8 mouse cellular contexts compared by ENCODE assay signal in genomic region chr8:72305210-72305905, GRCm38 (mm10). TPM values are rescaled to one million over a fixed set of nuclear protein-coding genes. Genes with fewer than 3 reads are reported as not detected.
DNase-seq lines count a peak whose midpoint lies in the region; ATAC-seq and TF ChIP-seq lines count a peak whose summit lies in the region.
"Had no signal": no experiment of that assay in that cellular context is flagged by ENCODE, and none has a peak within 500 bp of the region (broad histone marks: within the 10 kb centered on the region; RNA-seq: fewer than 3 reads in every experiment).

Gene Gm10282 (minus strand): TSS chr8:72305260.

- H3K9me3 ChIP-seq in liver, embryonic 12.5 days (replicated peaks): no peaks in the 10 kb centered on the region
- no peaks in the 10 kb centered on the region for H3K9me3 ChIP-seq in liver, postnatal 0 days (ENCODE audit: low read length)
- no peaks in the 10 kb centered on the region for H3K9me3 ChIP-seq in heart, embryonic 14.5 days (ENCODE audit: control insufficient read depth, low read length)
- H3K9me3 ChIP-seq in midbrain, embryonic 14.5 days (ENCODE audit: control insufficient read depth, low read length): no peaks in the 10 kb centered on the region

- WGBS in liver, embryonic 12.5 days (ENCODE audit: insufficient replicate concordance): 58% methylated on average over 16 of the region's 16 CpGs
- WGBS in liver, postnatal 0 days (ENCODE audit: insufficient replicate concordance): 81% methylated on average over 14 of the region's 16 CpGs
- WGBS in heart, embryonic 14.5 days: 70% methylated on average over 15 of the region's 16 CpGs
- 73% methylated on average over 16 of the region's 16 CpGs for WGBS in midbrain, embryonic 14.5 days

- no peaks in the 10 kb centered on the region for H3K36me3 ChIP-seq in liver, embryonic 12.5 days
- H3K36me3 ChIP-seq in liver, postnatal 0 days (replicated peaks; ENCODE audit: insufficient read depth, low read length): no peaks in the 10 kb centered on the region
- no peaks in the 10 kb centered on the region for H3K36me3 ChIP-seq in heart, embryonic 14.5 days (ENCODE audit: control insufficient read depth, insufficient read depth, low read length)
- H3K36me3 ChIP-seq in midbrain, embryonic 14.5 days (ENCODE audit: control insufficient read depth, insufficient read depth, low read length): no peaks in the 10 kb centered on the region

- no peak within 1 kb of the TSS for H3K4me3 ChIP-seq in liver, embryonic 12.5 days
- no peak within 1 kb of the TSS for H3K4me3 ChIP-seq in liver, postnatal 0 days (ENCODE audit: low read depth, low read length)
- no peak within 1 kb of the TSS for H3K4me3 ChIP-seq in heart, embryonic 14.5 days (ENCODE audit: control insufficient read depth in 1 of 2, insufficient read depth in 1 of 2, low read depth in 1 of 2, low read length in 2 of 2)
- H3K4me3 ChIP-seq in midbrain, embryonic 14.5 days (replicated peaks; ENCODE audit: low read depth, low read length): no peak within 1 kb of the TSS

- H3K27ac ChIP-seq in liver, embryonic 12.5 days: no peak within 1 kb of the TSS
- H3K27ac ChIP-seq in liver, postnatal 0 days (ENCODE audit: low read depth): no peak within 1 kb of the TSS
- H3K27ac ChIP-seq in heart, embryonic 14.5 days (replicated peaks in 1 of 2; ENCODE audit: control insufficient read depth in 1 of 2, insufficient read depth in 1 of 2, low read depth in 2 of 2, low read length in 2 of 2): no peak within 1 kb of the TSS
- H3K27ac ChIP-seq in midbrain, embryonic 14.5 days (replicated peaks; ENCODE audit: low read depth, low read length): no peak within 1 kb of the TSS

- no peak for DNase-seq in liver, postnatal 0 days
- no peak for DNase-seq in midbrain, embryonic 14.5 days
- no peak for DNase-seq in yolk sac, embryonic 10.5 days (ENCODE audit: low spot score)
- no peak for DNase-seq in frontal cortex, adult 2 months (ENCODE audit: extremely low spot score in 1 of 2, low spot score in 1 of 2)
- DNase-seq: kidney, adult 8-10 months had no signal

- ATAC-seq in liver, embryonic 12.5 days: no peak
- ATAC-seq in liver, postnatal 0 days: no peak
- ATAC-seq in common myeloid progenitor, adult 5-6 weeks (replicated peaks; ENCODE audit: low read depth, poor library complexity, severe bottlenecking): no peak
- ATAC-seq in heart, embryonic 14.5 days (ENCODE audit: insufficient number of reproducible peaks, insufficient read depth, low FRiP score, low read depth): no peak
- ATAC-seq in midbrain, embryonic 14.5 days (ENCODE audit: low FRiP score, low TSS enrichment): no peak

- TF ChIP-seq EP300 in liver, postnatal 0 days (IDR thresholded peaks at IDR 0.05; ENCODE audit: low read depth): no peak

- peaks cover 7% of the 10 kb centered on the region for H3K27me3 ChIP-seq in liver, embryonic 12.5 days (replicated peaks)
- no peaks in the 10 kb centered on the region for H3K27me3 ChIP-seq in liver, postnatal 0 days (ENCODE audit: insufficient read depth, low read length)
- H3K27me3 ChIP-seq in heart, embryonic 14.5 days (ENCODE audit: control insufficient read depth, insufficient read depth, low read length): no peaks in the 10 kb centered on the region
- no peaks in the 10 kb centered on the region for H3K27me3 ChIP-seq in midbrain, embryonic 14.5 days (ENCODE audit: control insufficient read depth, insufficient read depth, low read length)

- no peak for TF ChIP-seq CTCF in liver, postnatal 0 days (IDR thresholded peaks at IDR 0.05; ENCODE audit: low read depth)

- no peak within 1 kb of the TSS for H3K9ac ChIP-seq in liver, embryonic 12.5 days
- H3K9ac ChIP-seq in liver, postnatal 0 days (replicated peaks): no peak within 1 kb of the TSS
- no peak within 1 kb of the TSS for H3K9ac ChIP-seq in heart, embryonic 14.5 days (ENCODE audit: low read length)
- H3K9ac ChIP-seq in midbrain, embryonic 14.5 days (replicated peaks; ENCODE audit: low read length): no peak within 1 kb of the TSS

- H3K4me2 ChIP-seq in liver, embryonic 12.5 days: no peak within 1 kb of the TSS
- H3K4me2 ChIP-seq in liver, postnatal 0 days (ENCODE audit: low read depth, low read length): no peak within 1 kb of the TSS
- no peak within 1 kb of the TSS for H3K4me2 ChIP-seq in heart, embryonic 14.5 days (ENCODE audit: low read length)
- no peak within 1 kb of the TSS for H3K4me2 ChIP-seq in midbrain, embryonic 14.5 days (ENCODE audit: low read length)

- H3K4me1 ChIP-seq in liver, embryonic 12.5 days: 0 out of 2 replicates have a peak, but pooled peaks cover 3% of the 10 kb centered on the region
- H3K4me1 ChIP-seq in liver, postnatal 0 days (ENCODE audit: insufficient read depth): peaks cover 12% of the 10 kb centered on the region
- H3K4me1 ChIP-seq in heart, embryonic 14.5 days (ENCODE audit: control insufficient read depth in 2 of 2, insufficient read depth in 2 of 2, low read length in 2 of 2): peaks cover 23% of the 10 kb centered on the region in 2 experiments
- H3K4me1 ChIP-seq in midbrain, embryonic 14.5 days (ENCODE audit: control insufficient read depth, insufficient read depth, low read length): no peaks in the 10 kb centered on the region

RNA-seq across cellular contexts. Expression of gene Gm10282, which starts in this region (rescaled TPM):
- 10.1 and 10.3 TPM in 2 replicates for polyA plus RNA-seq in liver, embryonic 12.5 days (2016; fragmentation: Nextera tagmentation; extraction: Ambion mirVana)
- polyA plus RNA-seq in liver, postnatal 0 days (2015; fragmentation: Nextera tagmentation; extraction: Ambion mirVana): 6.3 and 6.4 TPM in 2 replicates
- 51.2 and 57.6 TPM in 2 replicates for total RNA-seq in common myeloid progenitor, adult 5-6 weeks (2017)
- polyA plus RNA-seq in heart, embryonic 14.5 days (2014; fragmentation: Nextera tagmentation; extraction: Ambion mirVana): 17.9 and 18.1 TPM in 2 replicates
- polyA plus RNA-seq in midbrain, embryonic 14.5 days (2014; fragmentation: Nextera tagmentation; extraction: Ambion mirVana): 13.6 and 18.2 TPM in 2 replicates
- polyA plus RNA-seq in frontal cortex, adult 2 months (2012; rRNA removed): 3.7 and 6.4 TPM in 2 replicates
